Mouse (Mus musculus): ENCODE data around the gene Rnf212b. TPM values are rescaled to one million over a fixed set of nuclear protein-coding genes. Genes with fewer than 3 reads are reported as not detected.
A peak's percentile ranks its signal among the peaks of the same experiment; 100 is the strongest.

Gene Rnf212b
- polyA plus RNA-seq, 1 experiment, result not detected

DNA sequence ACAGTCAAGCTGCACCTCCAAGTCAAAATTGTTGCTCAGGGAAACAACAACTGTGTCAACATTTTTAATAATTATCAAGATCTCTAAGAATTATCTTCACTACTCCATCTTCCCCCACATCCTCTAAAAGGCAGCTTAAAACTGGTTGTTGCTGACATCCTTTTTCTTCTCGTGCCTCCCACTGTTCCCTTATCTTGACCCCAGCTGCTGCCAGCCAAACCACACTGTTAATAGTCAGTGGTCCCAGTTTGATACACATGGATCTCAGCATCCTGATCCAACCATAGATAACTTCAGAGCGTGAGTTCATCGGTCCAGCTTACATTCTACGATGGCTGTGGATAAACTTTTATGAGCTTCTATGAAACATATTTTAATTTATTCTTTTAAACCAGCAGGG, 36.0 kb upstream of the Rnf212b start:
- WGBS, result 73% methylated on average over 4 of the region's 4 CpGs
- H3K27ac ChIP-seq (ENCODE audit: insufficient read depth, low read length), result no peak overlapping the region; the same call in 1 of the 2 replicates
- TF ChIP-seq CTCF (IDR thresholded peaks at IDR 0.05; ENCODE audit: borderline replicate concordance, insufficient read depth, low read depth, low read length) (no peak), POLR2A (IDR thresholded peaks at IDR 0.05; ENCODE audit: borderline replicate concordance, insufficient read depth, low read length) (no peak)

DNA sequence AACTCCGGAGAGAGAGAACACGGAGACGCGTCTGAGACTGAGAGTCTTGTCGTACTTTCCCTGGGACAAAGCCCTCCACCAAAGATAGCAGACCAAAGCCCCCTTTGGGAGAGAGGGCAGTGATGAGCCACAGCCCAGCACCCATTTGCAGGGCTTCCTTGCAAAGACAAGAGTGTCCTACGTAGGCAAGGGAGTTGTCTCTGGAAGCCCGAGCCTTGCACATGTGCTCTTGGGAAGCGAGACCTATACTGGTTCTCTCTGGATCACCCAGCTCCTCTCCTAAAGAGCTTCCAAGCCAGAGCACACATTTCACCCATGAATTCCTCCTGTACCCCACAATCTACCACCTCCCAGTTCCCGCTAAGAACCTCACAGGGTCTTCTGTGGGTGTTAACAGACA, 33.9 kb upstream of the Rnf212b start:
- no peaks in the 10 kb centered on the region for H3K27me3 ChIP-seq (ENCODE audit: control insufficient read depth, insufficient read depth, low read length)
- peak overlapping the region; percentile 75 for H3K4me3 ChIP-seq (replicated peaks; ENCODE audit: insufficient read depth, low read depth, low read length)
- H3K4me1 ChIP-seq (ENCODE audit: control insufficient read depth, insufficient read depth, low read length), result peaks cover 23% of the 10 kb centered on the region
- no peak for TF ChIP-seq CTCF (IDR thresholded peaks at IDR 0.05; ENCODE audit: borderline replicate concordance, insufficient read depth, low read depth, low read length)
- no peak for TF ChIP-seq POLR2A (IDR thresholded peaks at IDR 0.05; ENCODE audit: borderline replicate concordance, insufficient read depth, low read length)
- WGBS, result 17% methylated on average over 9 of the region's 9 CpGs
- peak in 1 of 2 experiments; percentile 50 for DNase-seq
- H3K27ac ChIP-seq (ENCODE audit: insufficient read depth, low read length), result peak overlapping the region; percentile 42

More for the DNA sequence above, 36.0 kb upstream of the Rnf212b start:
- Histone ChIP-seq H3K27me3 (ENCODE audit: control insufficient read depth, insufficient read depth, low read length) (no peaks in the 10 kb centered on the region), H3K4me3 (replicated peaks; ENCODE audit: insufficient read depth, low read depth, low read length) (no peak overlapping the region), H3K4me1 (ENCODE audit: control insufficient read depth, insufficient read depth, low read length) (peaks cover 38% of the 10 kb centered on the region)
- DNase-seq, result no peak

DNA sequence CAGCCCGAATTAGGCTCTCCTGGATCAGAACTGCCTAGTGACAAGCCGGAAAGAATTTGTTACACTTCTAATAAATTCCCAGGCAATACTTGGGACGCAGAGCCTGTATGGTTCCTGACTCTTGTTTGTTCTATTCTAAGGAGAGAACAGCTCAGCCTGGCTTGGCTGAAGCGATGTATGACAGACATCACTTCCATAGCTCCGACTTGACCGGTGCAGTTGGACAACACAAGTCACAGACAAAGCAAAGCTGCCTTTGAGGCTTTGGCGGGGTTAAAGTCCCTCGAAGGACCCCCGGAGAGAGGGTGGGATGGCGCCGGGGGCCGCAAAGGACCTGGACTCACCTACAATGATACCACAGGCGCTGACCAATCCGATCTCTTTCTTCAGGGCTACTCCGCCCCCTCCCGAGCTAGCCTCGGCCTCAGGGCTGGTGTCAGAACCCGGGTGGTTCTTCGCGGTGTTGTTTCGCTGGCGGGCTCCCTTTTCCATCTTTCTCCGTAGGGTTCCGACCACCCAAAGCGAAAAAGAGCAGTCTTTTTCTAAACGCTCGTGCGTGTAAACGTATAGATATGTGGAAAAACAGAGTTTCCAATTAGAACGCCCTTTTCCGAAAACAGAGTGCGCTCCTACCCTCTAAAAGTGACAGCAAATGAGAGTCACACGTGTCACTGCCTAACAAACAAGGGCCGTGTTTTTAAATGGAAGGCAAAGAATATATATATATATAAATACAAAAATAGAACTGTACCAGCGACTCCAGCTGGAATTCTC, 32.9 kb upstream of the Rnf212b start:
- under 1% methylated on average over 35 of the region's 35 CpGs for WGBS
- TF ChIP-seq CTCF (IDR thresholded peaks at IDR 0.05; ENCODE audit: borderline replicate concordance, insufficient read depth, low read depth, low read length) (no peak), POLR2A (IDR thresholded peaks at IDR 0.05; ENCODE audit: borderline replicate concordance, insufficient read depth, low read length) (peak; percentile 79)
- Histone ChIP-seq H3K27ac (ENCODE audit: insufficient read depth, low read length) (peak overlapping the region; percentile 47), H3K27me3 (ENCODE audit: control insufficient read depth, insufficient read depth, low read length) (no peaks in the 10 kb centered on the region), H3K4me1 (ENCODE audit: control insufficient read depth, insufficient read depth, low read length) (peaks cover 14% of the 10 kb centered on the region), H3K4me3 (replicated peaks; ENCODE audit: insufficient read depth, low read depth, low read length) (peak overlapping the region; percentile 75)
- DNase-seq, result peak; percentile 90

DNA sequence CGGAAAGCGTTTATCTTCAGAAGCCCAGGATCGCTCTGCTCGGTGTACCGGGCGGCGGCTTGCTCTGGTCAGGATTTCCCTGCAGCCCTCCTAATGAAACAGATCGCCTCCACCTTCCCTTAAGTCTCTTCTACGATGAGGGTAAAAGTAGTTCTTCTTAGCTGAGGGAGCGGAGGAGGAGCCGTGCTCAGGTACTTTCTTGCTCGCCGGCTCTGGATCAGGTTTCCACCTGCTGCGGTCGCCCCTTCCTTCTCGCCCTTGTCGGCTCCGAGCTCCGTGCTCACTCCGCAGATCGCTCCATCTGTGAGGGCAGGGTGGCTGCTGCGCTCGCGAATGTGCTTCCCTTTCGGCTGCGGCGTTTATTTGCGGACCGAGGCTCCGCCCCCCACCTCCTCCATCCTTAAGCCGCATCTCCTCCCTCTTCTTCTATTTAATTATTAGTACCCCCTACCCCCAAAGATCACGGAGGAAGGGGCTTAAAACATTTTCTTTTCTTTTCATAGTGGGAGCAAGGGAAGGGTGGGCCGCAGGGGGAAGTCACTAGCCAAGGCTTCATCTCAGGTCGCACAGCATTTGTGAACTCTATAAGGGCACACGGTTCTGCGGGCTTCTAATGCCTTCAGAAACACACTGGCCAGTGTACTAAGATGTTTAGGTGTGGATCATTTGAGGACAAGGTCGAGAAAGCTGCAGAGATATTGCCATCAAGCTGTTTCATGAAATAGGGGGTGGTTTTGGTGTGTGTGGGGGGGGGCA, 32.2 kb upstream of the Rnf212b start, which contains the start of gene Slc7a8:
Gene Slc7a8, minus strand, starts transcription at position 337 of the 756 bp plus-strand sequence.
- Histone ChIP-seq H3K27ac (ENCODE audit: insufficient read depth, low read length) (peak within 1 kb of the TSS; percentile 92), H3K4me1 (ENCODE audit: control insufficient read depth, insufficient read depth, low read length) (peaks cover 10% of the 10 kb centered on the region), H3K27me3 (ENCODE audit: control insufficient read depth, insufficient read depth, low read length) (no peaks in the 10 kb centered on the region), H3K4me3 (replicated peaks; ENCODE audit: insufficient read depth, low read depth, low read length) (peak within 1 kb of the TSS; percentile 75)
- WGBS, result 1% methylated on average over 37 of the region's 37 CpGs
- no peak for TF ChIP-seq CTCF (IDR thresholded peaks at IDR 0.05; ENCODE audit: borderline replicate concordance, insufficient read depth, low read depth, low read length)
- peak; percentile 99 for TF ChIP-seq POLR2A (IDR thresholded peaks at IDR 0.05; ENCODE audit: borderline replicate concordance, insufficient read depth, low read length)
- DNase-seq, result peak; percentile 90 to 92

DNA sequence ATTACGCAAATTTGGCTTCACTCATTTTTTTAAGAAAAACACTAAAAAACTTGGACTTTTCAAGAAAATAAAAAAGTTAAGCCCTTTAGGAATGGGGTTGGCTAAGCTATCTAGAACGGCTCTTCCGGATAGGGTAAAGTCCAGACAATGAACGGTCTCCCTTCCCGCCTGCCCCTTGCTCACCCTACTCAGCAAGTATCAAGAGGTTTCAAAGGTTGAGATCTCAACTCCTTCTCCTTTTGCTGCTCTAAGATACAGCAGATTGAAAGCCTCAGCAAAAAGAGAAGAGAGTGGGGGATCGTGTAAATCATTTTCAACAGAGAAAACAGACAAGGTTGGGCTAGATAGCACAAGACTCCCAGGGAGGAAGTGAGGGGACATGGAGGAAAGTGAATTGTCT, 31.0 kb upstream of the Rnf212b start:
- WGBS, result 93% methylated on average over 6 of the region's 6 CpGs
- DNase-seq, result no peak
- TF ChIP-seq POLR2A (IDR thresholded peaks at IDR 0.05; ENCODE audit: borderline replicate concordance, insufficient read depth, low read length) (no peak), CTCF (IDR thresholded peaks at IDR 0.05; ENCODE audit: borderline replicate concordance, insufficient read depth, low read depth, low read length) (no peak)
- Histone ChIP-seq H3K27ac (ENCODE audit: insufficient read depth, low read length) (no peak overlapping the region), H3K27me3 (ENCODE audit: control insufficient read depth, insufficient read depth, low read length) (no peaks in the 10 kb centered on the region), H3K4me3 (replicated peaks; ENCODE audit: insufficient read depth, low read depth, low read length) (no peak overlapping the region), H3K4me1 (ENCODE audit: control insufficient read depth, insufficient read depth, low read length) (peaks cover 3% of the 10 kb centered on the region; the same call in 1 of the 2 replicates)

DNA sequence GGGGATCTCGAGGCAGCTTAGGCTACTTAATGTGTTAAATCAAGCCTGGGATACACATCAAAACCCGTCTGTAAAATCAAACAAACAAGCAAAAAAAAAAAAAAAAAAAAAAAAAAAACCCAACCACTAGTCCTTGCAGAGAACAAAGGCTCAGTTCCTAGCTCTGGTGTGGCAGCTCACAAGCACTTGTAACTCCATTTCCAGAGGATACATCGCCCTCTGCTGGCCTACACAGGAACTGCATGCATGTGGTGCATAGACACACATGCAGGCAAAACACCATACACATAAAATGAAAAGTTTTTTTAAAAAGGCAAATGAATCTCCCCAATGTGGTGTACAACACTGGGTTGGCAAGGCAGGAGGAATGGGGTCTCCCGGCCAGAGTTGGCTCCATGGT, 28.0 kb upstream of the Rnf212b start:
- WGBS, result 61% methylated on average over 4 of the region's 4 CpGs
- peak; percentile 65 to 82 for DNase-seq
- no peaks in the 10 kb centered on the region for H3K4me1 ChIP-seq (ENCODE audit: control insufficient read depth, insufficient read depth, low read length)
- TF ChIP-seq CTCF (IDR thresholded peaks at IDR 0.05; ENCODE audit: borderline replicate concordance, insufficient read depth, low read depth, low read length) (peak; percentile 77), POLR2A (IDR thresholded peaks at IDR 0.05; ENCODE audit: borderline replicate concordance, insufficient read depth, low read length) (no peak)
- no peaks in the 10 kb centered on the region for H3K27me3 ChIP-seq (ENCODE audit: control insufficient read depth, insufficient read depth, low read length)
- no peak overlapping the region for H3K27ac ChIP-seq (ENCODE audit: insufficient read depth, low read length)
- no peak overlapping the region for H3K4me3 ChIP-seq (replicated peaks; ENCODE audit: insufficient read depth, low read depth, low read length)

DNA sequence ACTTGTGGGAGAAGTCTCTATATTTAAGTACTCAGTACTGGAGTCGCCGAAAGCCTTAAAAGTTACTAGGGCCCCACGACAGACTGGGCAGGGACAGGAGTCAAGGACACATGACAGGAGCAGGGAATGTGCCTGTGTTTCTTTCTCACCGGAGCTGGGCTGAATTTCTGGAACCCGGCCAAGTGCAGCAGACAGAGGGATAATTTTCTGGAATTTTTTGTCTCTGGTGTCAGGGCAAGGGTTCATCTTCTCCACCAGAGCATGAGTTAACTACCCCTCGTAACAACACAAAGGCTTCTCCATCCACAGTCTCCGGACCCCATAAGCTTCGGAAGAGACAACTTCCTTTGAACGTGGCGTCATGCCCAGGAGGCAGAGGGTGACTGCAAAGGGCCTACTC, 27.5 kb upstream of the Rnf212b start:
- no peak overlapping the region for H3K4me3 ChIP-seq (replicated peaks; ENCODE audit: insufficient read depth, low read depth, low read length)
- DNase-seq, result peak in 1 of 2 experiments; percentile 34
- no peak for TF ChIP-seq POLR2A (IDR thresholded peaks at IDR 0.05; ENCODE audit: borderline replicate concordance, insufficient read depth, low read length)
- TF ChIP-seq CTCF (IDR thresholded peaks at IDR 0.05; ENCODE audit: borderline replicate concordance, insufficient read depth, low read depth, low read length), result no peak
- 24% methylated on average over 10 of the region's 10 CpGs for WGBS
- no peak overlapping the region for H3K27ac ChIP-seq (ENCODE audit: insufficient read depth, low read length)
- H3K4me1 ChIP-seq (ENCODE audit: control insufficient read depth, insufficient read depth, low read length), result no peaks in the 10 kb centered on the region
- no peaks in the 10 kb centered on the region for H3K27me3 ChIP-seq (ENCODE audit: control insufficient read depth, insufficient read depth, low read length)
